Mouse (Mus musculus) adipose tissue, adult 10 weeks (tissue): ENCODE measurements around the gene Rpl31. TPM values are rescaled to one million over a fixed set of nuclear protein-coding genes. Genes with fewer than 3 reads are reported as not detected.

Source experiments
- polyA plus RNA-seq: library from polyadenylated mRNA; stranded (reverse); fragments of 350-450 nt; fragmentation: Illumina TruSeq; extraction: RNeasy Lipid Tissue Mini Kit (QIAGEN cat#74804); gene quantifications from one replicate; pipeline ENCODE4 v1.2.3, GENCODE M21; 2014; ENCODE audit warnings: low read depth, low replicate concordance

The Rpl31 gene
- polyA plus RNA-seq = 971 TPM

DNA sequence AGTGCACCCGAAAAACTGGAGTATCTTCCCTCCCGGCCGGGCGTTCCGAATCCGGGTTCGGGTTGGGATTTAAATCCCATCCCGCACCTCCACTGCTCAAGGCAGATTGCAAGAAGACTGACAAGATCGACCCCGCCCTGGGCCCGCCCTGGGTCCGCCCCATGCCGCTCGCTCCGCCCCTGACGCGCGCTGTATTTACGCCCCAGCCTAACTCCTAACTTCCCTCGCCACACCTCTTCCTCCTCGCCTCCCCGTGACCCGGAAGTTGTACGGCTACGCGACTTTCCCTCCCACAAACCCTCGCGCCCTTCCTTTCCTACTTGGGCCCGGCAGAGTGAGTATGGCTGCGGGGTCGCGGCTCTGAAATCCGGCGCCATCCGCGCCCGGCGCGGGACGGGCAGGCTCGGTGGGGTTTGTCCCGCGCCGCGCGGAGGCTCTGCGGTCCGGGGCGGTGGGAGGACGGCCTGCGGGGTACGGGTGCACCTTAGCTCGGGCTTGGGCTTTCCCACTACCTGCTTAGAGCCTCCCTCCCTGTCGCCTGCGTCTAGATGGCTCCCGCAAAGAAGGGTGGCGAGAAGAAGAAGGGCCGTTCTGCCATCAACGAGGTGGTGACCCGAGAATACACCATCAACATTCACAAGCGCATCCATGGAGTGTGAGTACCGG lies at the start of gene Rpl31:
Gene Rpl31, plus strand, starts transcription at position 242 of the 666 bp plus-strand sequence.

Other genes starting within 250 kb of the Rpl31 start
- 4.6 TPM for gene Npas2, start 174.1 kb upstream of the Rpl31 start, polyA plus RNA-seq
- gene Tbc1d8, start 110.9 kb downstream of the Rpl31 start, polyA plus RNA-seq = 82.2 TPM
- 16.3 TPM for gene Cnot11, start 167.2 kb downstream of the Rpl31 start, polyA plus RNA-seq
- 339 TPM for gene Rnf149, start 209.6 kb downstream of the Rpl31 start, polyA plus RNA-seq